Mouse (Mus musculus) hindbrain, embryonic 12.5 days (tissue): ENCODE data around the gene Chrnb4. TPM values are rescaled to one million over a fixed set of nuclear protein-coding genes. Genes with fewer than 3 reads are reported as not detected.
A peak's percentile ranks its signal among the peaks of the same experiment; 100 is the strongest.

Experiments used
- ATAC-seq: fragments of 200-750 bp; cut with Nextera tagmentation; 2 replicates; pipeline ENCODE4 v1.8.0; 2017; ENCODE audit warnings: moderate TSS enrichment; ENCODE audit not compliant: low FRiP score
- H3K27ac ChIP-seq: fragments of 300-500 bp; sonication (generic); 2 replicates; pipeline ENCODE4 v1.5.1; 2016; ENCODE audit warnings: mild to moderate bottlenecking
- H3K27me3 ChIP-seq: fragments of 300-500 bp; sonication (generic); 2 replicates; pipeline ENCODE4 v1.6.1; 2016; ENCODE audit warnings: mild to moderate bottlenecking
- H3K36me3 ChIP-seq: fragments of 300-500 bp; sonication (generic); 2 replicates; pipeline ENCODE4 v1.6.1; 2016; ENCODE audit warnings: mild to moderate bottlenecking
- H3K4me1 ChIP-seq: fragments of 300-500 bp; sonication (generic); 2 replicates; pipeline ENCODE4 v1.6.1; 2016
- H3K4me2 ChIP-seq: fragments of 300-500 bp; sonication (generic); replicated peaks from 2 replicates; pipeline ENCODE4 v1.6.1; 2016; ENCODE audit warnings: mild to moderate bottlenecking
- H3K4me3 ChIP-seq: fragments of 300-500 bp; sonication (generic); 2 replicates; pipeline ENCODE4 v1.5.1; 2016; ENCODE audit warnings: mild to moderate bottlenecking
- H3K9ac ChIP-seq: fragments of 300-500 bp; sonication (generic); 2 replicates; pipeline ENCODE4 v1.6.1; 2016; ENCODE audit warnings: mild to moderate bottlenecking, moderate library complexity
- H3K9me3 ChIP-seq: fragments of 300-500 bp; sonication (generic); replicated peaks from 2 replicates; pipeline ENCODE4 v1.6.1; 2016; ENCODE audit warnings: mild to moderate bottlenecking
- WGBS: fragments of 180-500 bp; shearing (Covaris S2); methylation state at CpG from one replicate; pipeline ENCODE4 v1.1.7; 2016; 5-methylcytosine and 5-hydroxymethylcytosine counted together
- polyA plus RNA-seq: library from polyadenylated mRNA; unstranded; fragments of >200 nt; fragmentation: Nextera tagmentation; extraction: Ambion mirVana; gene quantifications from 2 replicates; pipeline ENCODE4 v1.2.1, GENCODE M21; 2016

Chrnb4 gene
- polyA plus RNA-seq, 1 experiment from 2014 or later, result 1.5 TPM

DNA sequence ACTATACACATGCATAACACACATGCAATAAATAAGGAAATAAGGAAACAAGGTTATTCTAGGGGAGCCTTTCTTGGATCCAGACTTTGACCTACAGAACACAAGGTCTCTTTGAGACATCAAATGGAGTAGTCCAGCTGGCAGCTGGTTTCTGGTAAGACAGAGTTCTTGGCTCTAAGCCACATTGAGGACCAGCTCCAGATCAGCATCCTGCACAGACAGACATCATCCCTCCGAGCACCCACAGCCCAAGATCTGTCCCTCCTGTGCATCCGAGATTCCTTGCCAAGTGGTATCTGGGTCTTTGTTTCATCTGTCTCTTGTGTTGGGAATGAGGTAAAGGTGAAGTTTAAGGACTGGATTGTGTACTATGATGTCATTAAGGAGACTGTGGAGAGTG is 3.6 kb downstream of the Chrnb4 start:
- H3K36me3 ChIP-seq, result no peaks in the 10 kb centered on the region
- no peak overlapping the region for H3K9ac ChIP-seq
- H3K4me3 ChIP-seq, result no peak overlapping the region
- no peak for ATAC-seq
- H3K27ac ChIP-seq, result no peak overlapping the region
- peaks cover 5% of the 10 kb centered on the region for H3K27me3 ChIP-seq
- H3K4me1 ChIP-seq, result peaks cover 24% of the 10 kb centered on the region
- H3K9me3 ChIP-seq, result no peaks in the 10 kb centered on the region
- 86% methylated on average over 2 of the region's 2 CpGs for WGBS
- no peak overlapping the region for H3K4me2 ChIP-seq

- H3K36me3 ChIP-seq, result no peaks in the 10 kb centered on the region
- H3K27ac ChIP-seq, result no peak overlapping the region
- peak; percentile 54 for ATAC-seq
- H3K9ac ChIP-seq, result no peak overlapping the region
- peaks cover 22% of the 10 kb centered on the region for H3K4me1 ChIP-seq
- H3K27me3 ChIP-seq, result peaks cover 5% of the 10 kb centered on the region
- 7% methylated on average over 8 of the region's 8 CpGs for WGBS
- no peaks in the 10 kb centered on the region for H3K9me3 ChIP-seq
- peak overlapping the region; percentile 21 for H3K4me2 ChIP-seq
- no peak overlapping the region for H3K4me3 ChIP-seq
Measured at GRCm38 (mm10) chr9:55043688-55044087, 4.9 kb downstream of the Chrnb4 start.

DNA sequence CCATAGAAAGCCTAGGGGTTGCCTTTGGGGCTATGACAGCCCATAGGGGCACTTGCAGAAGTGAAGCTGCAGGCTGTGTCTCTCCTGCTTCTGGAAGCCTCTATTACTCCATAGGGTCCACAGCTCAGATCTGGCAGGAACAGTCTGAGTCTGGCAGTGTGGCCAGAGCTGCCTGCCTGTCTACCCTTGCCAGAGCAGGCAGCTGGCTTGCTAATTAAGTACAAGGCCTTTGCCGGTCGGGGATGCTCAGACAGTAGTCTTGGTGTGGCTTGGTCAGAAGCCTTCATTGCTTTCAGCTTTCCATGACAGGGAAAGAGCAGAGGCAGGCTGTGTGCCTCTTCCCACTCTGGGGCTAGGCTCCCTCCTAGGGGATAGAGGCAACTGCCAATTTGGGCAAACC is 7.2 kb downstream of the Chrnb4 start:
- Histone ChIP-seq H3K4me3 (no peak overlapping the region), H3K9me3 (no peaks in the 10 kb centered on the region), H3K36me3 (no peaks in the 10 kb centered on the region), H3K27me3 (peaks cover 5% of the 10 kb centered on the region; the same call in 1 of the 2 replicates), H3K9ac (no peak overlapping the region), H3K4me2 (no peak overlapping the region), H3K27ac (no peak overlapping the region), H3K4me1 (peaks cover 5% of the 10 kb centered on the region; the same call in 1 of the 2 replicates)
- WGBS, result 52% methylated on average over 2 of the region's 2 CpGs
- no peak for ATAC-seq

GRCm38 (mm10) chr9:55039983-55040382 is 8.6 kb downstream of the Chrnb4 start:
- Histone ChIP-seq H3K4me3 (no peak overlapping the region), H3K36me3 (no peaks in the 10 kb centered on the region), H3K9ac (no peak overlapping the region), H3K9me3 (no peaks in the 10 kb centered on the region), H3K4me1 (peaks cover 5% of the 10 kb centered on the region; the same call in 1 of the 2 replicates), H3K27me3 (0 out of 2 replicates have a peak, but pooled peaks cover under 1% of the 10 kb centered on the region), H3K27ac (no peak overlapping the region), H3K4me2 (no peak overlapping the region)
- ATAC-seq, result no peak
- WGBS, result 67% methylated on average over 5 of the region's 5 CpGs

DNA sequence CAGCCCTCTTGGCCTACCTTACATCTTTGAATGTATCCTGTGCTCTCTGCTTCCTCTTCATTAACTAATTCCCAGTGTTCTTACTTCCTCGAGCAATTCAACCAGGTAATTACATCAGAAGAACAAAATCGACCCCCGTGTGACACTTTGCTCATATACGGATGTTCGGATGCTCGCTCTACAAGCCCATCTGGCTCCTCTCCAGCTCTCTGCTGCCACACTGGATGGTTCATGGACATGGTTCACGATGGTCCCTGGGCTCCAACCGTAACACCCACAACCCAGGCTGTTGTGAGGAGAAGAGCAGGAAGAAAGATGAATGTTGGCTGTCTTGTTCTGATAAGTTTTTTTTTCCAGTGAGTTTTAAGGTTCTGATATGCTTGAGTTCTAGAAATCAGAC is 9.6 kb downstream of the Chrnb4 start:
- H3K4me2 ChIP-seq, result no peak overlapping the region
- no peak overlapping the region for H3K27ac ChIP-seq
- no peak overlapping the region for H3K4me3 ChIP-seq
- WGBS, result 82% methylated on average over 8 of the region's 8 CpGs
- no peaks in the 10 kb centered on the region; the same call in 1 of the 2 replicates for H3K4me1 ChIP-seq
- H3K36me3 ChIP-seq, result no peaks in the 10 kb centered on the region
- H3K9me3 ChIP-seq, result no peaks in the 10 kb centered on the region
- no peak overlapping the region for H3K9ac ChIP-seq
- H3K27me3 ChIP-seq, result no peaks in the 10 kb centered on the region
- no peak for ATAC-seq

DNA sequence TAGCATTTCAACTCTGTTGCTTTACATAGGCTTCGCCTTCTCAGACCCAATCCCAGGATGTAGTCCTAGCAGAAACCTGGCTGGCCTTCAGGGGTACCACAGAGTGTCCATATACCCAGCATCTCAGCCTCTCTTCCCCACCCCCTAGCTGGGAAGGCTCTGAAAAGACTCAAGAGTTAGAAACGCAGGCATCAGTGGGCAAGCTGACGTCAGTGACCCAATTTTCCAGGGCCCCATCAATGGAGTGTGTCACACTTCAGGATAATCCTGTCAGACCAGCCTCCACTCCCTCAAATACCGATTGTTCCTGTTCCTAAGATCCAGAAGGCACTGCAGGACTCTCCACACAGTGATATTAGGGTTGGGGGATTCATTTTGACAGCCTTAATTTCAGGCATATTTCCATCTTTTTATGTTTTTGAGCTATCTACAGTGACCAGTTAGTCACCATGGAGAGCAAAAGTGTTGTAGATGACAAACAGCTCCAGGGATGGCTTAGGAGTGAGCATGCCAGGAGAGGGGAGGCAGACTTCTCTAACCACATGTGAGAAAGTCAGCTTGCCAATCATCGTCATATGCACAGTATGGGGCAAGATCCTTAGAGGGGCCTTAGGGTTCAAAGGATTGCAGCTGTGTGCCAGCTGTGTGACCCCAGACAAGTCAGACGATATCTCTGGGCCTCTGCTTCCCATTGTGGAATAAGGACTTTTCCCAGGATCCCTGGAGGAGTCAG is 17.0 kb downstream of the Chrnb4 start:
- Histone ChIP-seq H3K27ac (no peak overlapping the region), H3K4me1 (peaks cover 2% of the 10 kb centered on the region; the same call in 1 of the 2 replicates)
- ATAC-seq, result no peak

GRCm38 (mm10) chr9:55026275-55026663 is 22.3 kb downstream of the Chrnb4 start, which contains the start of gene Chrna3:
Gene Chrna3, minus strand, starts transcription at chr9:55026562.
- no peaks in the 10 kb centered on the region for H3K9me3 ChIP-seq
- H3K9ac ChIP-seq, result peak within 1 kb of the TSS; percentile 64
- peak within 1 kb of the TSS; percentile 49 for H3K4me3 ChIP-seq
- peaks cover 35% of the 10 kb centered on the region for H3K27me3 ChIP-seq
- peak; percentile 54 for ATAC-seq
- peaks cover 10% of the 10 kb centered on the region; the same call in 1 of the 2 replicates for H3K4me1 ChIP-seq
- no peaks in the 10 kb centered on the region for H3K36me3 ChIP-seq
- WGBS, result 1% methylated on average over 39 of the region's 39 CpGs
- H3K4me2 ChIP-seq, result peak within 1 kb of the TSS; percentile 62
- peak within 1 kb of the TSS; percentile 69 for H3K27ac ChIP-seq

More for the DNA sequence above, 17.0 kb downstream of the Chrnb4 start:
- Histone ChIP-seq H3K36me3 (no peaks in the 10 kb centered on the region), H3K27me3 (peaks cover 10% of the 10 kb centered on the region), H3K4me3 (no peak overlapping the region), H3K4me2 (no peak overlapping the region), H3K9me3 (no peaks in the 10 kb centered on the region), H3K9ac (no peak overlapping the region)
- 53% methylated on average over 6 of the region's 6 CpGs for WGBS

DNA sequence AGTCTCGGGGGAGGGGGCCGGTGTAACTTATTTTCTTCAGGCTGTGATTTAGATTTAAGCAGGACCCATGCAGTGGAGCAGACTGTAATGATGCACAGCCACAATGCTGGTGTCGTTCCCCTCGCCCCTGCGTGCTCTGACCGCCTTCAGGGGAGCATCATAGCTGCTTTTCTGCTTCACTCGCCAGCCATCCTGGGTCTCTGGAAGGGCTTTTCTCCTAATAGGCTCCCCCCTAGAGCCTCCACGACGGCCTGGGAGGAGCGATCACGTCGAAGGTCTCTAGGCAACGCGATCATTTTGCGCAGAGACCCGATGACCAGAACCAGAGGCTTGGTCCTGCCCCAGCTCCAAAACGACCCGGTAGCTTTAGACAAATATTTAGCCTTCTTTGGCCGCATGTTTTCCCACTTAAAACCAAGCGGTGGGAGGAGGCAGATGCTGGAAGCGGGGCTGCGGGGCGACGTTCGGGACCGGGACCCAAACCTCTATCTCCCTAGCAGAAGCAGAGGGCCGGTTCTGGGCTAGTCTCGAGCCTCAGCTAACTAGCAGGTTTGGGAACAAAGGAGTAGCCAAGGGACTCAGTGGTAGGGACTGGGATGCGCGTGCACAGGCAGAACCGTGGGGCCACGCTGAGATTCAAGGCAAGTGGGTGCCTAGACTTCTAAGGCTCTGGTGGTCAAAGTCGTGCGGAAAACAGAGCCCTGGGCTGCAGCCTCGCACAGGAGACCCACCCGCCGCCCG is 22.9 kb downstream of the Chrnb4 start:
- Histone ChIP-seq H3K4me1 (peaks cover 10% of the 10 kb centered on the region; the same call in 1 of the 2 replicates), H3K36me3 (no peaks in the 10 kb centered on the region), H3K4me3 (peak overlapping the region; percentile 49), H3K27me3 (peaks cover 35% of the 10 kb centered on the region), H3K27ac (peak overlapping the region; percentile 69), H3K4me2 (peak overlapping the region; percentile 62), H3K9me3 (no peaks in the 10 kb centered on the region), H3K9ac (peak overlapping the region; percentile 64)
- ATAC-seq, result peak; percentile 56
- WGBS, result 7% methylated on average over 38 of the region's 38 CpGs

DNA sequence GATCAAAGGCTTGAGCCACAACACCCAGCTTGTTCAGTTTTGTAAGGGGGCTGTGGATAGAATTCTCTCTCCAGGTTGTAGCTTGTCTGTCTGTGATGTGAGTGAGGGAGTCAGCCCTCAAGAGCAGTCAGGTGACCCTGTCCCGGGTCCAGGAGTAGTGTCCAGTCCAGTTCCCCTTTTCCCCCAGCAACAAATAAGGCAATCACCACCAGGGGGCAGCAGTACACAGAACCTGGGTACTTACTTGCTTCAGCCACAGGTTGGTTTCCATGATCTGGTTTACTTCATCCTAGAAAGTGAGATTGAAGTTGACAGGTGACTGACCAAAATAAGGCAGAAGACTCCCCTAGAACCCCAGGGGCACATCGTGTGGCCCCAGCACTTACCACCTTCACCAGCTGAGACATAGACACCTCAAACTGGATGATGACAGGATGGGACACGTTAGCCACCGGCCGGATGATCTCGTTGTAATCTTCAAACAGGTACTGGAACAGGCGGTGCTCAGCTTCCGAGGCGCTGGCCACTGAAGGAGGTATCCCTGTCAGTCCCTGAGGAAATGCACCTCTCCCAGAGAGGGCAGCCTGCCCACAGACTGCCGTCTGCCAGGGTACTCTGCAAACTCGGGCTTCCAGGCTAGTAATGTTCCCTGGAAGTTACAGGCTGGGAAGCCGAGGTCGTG is 24.5 kb downstream of the Chrnb4 start:
- ATAC-seq, result 0 out of 2 replicates have a peak, but pooled peaks have one; percentile 7
- Histone ChIP-seq H3K36me3 (no peaks in the 10 kb centered on the region), H3K27me3 (peaks cover 35% of the 10 kb centered on the region), H3K9me3 (no peaks in the 10 kb centered on the region), H3K4me2 (no peak overlapping the region), H3K9ac (no peak overlapping the region), H3K4me1 (peaks cover 10% of the 10 kb centered on the region; the same call in 1 of the 2 replicates), H3K27ac (no peak overlapping the region), H3K4me3 (0 out of 2 replicates have a peak overlapping the region, but pooled peaks have one; percentile 2)
- WGBS, result 47% methylated on average over 13 of the region's 13 CpGs

DNA sequence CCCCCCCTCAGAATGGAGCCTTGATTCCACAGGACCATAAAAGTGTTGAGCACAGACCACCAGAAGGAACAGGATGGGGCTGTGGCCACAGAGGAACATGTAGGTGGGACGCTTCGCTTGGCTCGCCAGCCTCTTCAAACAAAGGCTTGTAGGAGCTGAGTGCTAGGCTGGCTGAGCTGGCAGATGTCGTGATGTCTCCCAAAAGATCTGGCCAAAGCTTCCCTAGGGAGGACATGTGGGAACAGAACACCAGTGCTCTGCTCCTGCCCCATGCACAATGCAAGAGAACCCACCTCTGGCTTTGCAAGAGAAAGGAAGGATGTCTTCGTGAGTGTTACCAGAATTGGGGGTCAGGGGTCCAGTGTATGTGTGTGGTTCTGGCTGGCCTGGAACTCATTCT is 25.3 kb downstream of the Chrnb4 start:
- no peak for ATAC-seq
- Histone ChIP-seq H3K27ac (no peak overlapping the region), H3K9ac (no peak overlapping the region), H3K27me3 (peaks cover 35% of the 10 kb centered on the region), H3K36me3 (no peaks in the 10 kb centered on the region), H3K4me3 (no peak overlapping the region), H3K4me1 (peaks cover 10% of the 10 kb centered on the region; the same call in 1 of the 2 replicates), H3K9me3 (no peaks in the 10 kb centered on the region), H3K4me2 (no peak overlapping the region)
- WGBS, result 81% methylated on average over 5 of the region's 5 CpGs

DNA sequence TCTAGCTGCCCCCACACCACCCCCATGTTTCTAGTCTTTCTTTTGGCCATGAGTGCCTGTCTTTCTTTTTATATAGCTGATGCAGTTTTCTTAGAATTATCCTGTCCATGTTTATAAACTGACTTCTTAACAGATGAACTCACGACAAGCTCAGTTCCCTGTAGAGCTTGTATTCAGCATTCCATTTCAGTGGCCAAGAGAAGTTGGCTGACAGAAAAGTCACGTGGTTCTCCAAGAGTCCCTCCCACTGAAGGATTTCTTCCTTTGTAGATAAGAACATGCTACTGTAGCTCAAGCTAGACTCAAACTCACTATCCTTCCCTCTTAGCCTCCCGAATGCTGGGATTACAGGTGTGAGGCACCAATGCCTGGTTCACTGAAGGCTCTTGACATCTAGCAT is 31.7 kb downstream of the Chrnb4 start:
- Histone ChIP-seq H3K27me3 (no peaks in the 10 kb centered on the region), H3K4me2 (no peak overlapping the region)
- WGBS, result 83% methylated on average over 3 of the region's 3 CpGs

More for the DNA sequence above, 31.7 kb downstream of the Chrnb4 start:
- Histone ChIP-seq H3K9ac (no peak overlapping the region), H3K4me1 (no peaks in the 10 kb centered on the region), H3K9me3 (no peaks in the 10 kb centered on the region), H3K36me3 (peaks cover 5% of the 10 kb centered on the region; the same call in 1 of the 2 replicates), H3K4me3 (no peak overlapping the region), H3K27ac (no peak overlapping the region)
- ATAC-seq, result no peak
